Mouse (Mus musculus): ENCODE results near the gene Cnn1. TPM values are rescaled to one million over a fixed set of nuclear protein-coding genes. Genes with fewer than 3 reads are reported as not detected.

The Cnn1 gene
- total and polyA plus RNA-seq, 3 experiments = not detected

- H3K9me3 ChIP-seq (replicated peaks; ENCODE audit: low read length) = peaks cover 3% of the 10 kb centered on the region
- H3K27me3 ChIP-seq (replicated peaks) = no peaks in the 10 kb centered on the region
- H3K4me2 ChIP-seq (ENCODE audit: insufficient read depth, low read depth, poor library complexity, severe bottlenecking) = peak overlapping the region; percentile 65; the same call in 1 of the 2 replicates
- no peak overlapping the region for H3K4me3 ChIP-seq (replicated peaks in 1 of 3; ENCODE audit: low read depth in 2 of 3, low read length in 2 of 3, poor library complexity in 1 of 3)
- dilution Hi-C loops (cut with MboI; ENCODE audit: extremely low pct_ligation_motif_present, extremely low pct_unique_long_range_greater_than_20kb, low sequenced_read_pairs) = no loop called here
- H3K4me1 ChIP-seq (ENCODE audit: control insufficient read depth in 1 of 2, insufficient read depth in 2 of 2) = peaks cover 8 to 32% of the 10 kb centered on the region in 2 experiments; a peak in 3 of 4 replicates
- peaks cover 28 to 43% of the 10 kb centered on the region in 2 experiments for H3K36me3 ChIP-seq (replicated peaks in 1 of 2; ENCODE audit: control insufficient read depth in 1 of 2, insufficient read depth in 1 of 2, low read length in 1 of 2)
- H3K79me2 ChIP-seq (replicated peaks; ENCODE audit: control insufficient read depth, extremely low read depth, insufficient read depth, poor library complexity, severe bottlenecking) = peaks cover 16% of the 10 kb centered on the region
- TF ChIP-seq CHD1 (IDR thresholded peaks at IDR 0.05; ENCODE audit: low read depth, low read length) = no peak
- TF ChIP-seq ZNF384 (IDR thresholded peaks at IDR 0.05; ENCODE audit: low read depth, low read length) = no peak
- no peak for TF ChIP-seq SIN3A (IDR thresholded peaks at IDR 0.05; ENCODE audit: low read length)
- TF ChIP-seq IRF4 (IDR thresholded peaks at IDR 0.05; ENCODE audit: low read depth, low read length) = no peak
- no peak for TF ChIP-seq RCOR1 (conservative IDR thresholded peaks at IDR 0.05; ENCODE audit: low read depth, low read length)
- TF ChIP-seq HCFC1 (IDR thresholded peaks at IDR 0.05; ENCODE audit: low read depth, low read length) = no peak
- TF ChIP-seq PAX5 (IDR thresholded peaks at IDR 0.05; ENCODE audit: low read length) = no peak
- no peak for TF ChIP-seq BHLHE40 (IDR thresholded peaks at IDR 0.05; ENCODE audit: low read depth, low read length)
- no peak for TF ChIP-seq CTCF (conservative IDR thresholded peaks at IDR 0.05 in 1 of 2, IDR thresholded peaks at IDR 0.05 in 1 of 2; ENCODE audit: low read depth in 2 of 2, low read length in 2 of 2)
- no peak for TF ChIP-seq CHD2 (IDR thresholded peaks at IDR 0.05; ENCODE audit: low read length)
- TF ChIP-seq KAT2A (IDR thresholded peaks at IDR 0.05; ENCODE audit: insufficient replicate concordance, low read length) = no peak
- no peak for TF ChIP-seq JUN (IDR thresholded peaks at IDR 0.05; ENCODE audit: insufficient read depth, low read depth, low read length)
- no peak for TF ChIP-seq E2F4 (IDR thresholded peaks at IDR 0.05; ENCODE audit: insufficient replicate concordance, low read depth, low read length)
- no peak for TF ChIP-seq ZC3H11A (IDR thresholded peaks at IDR 0.05; ENCODE audit: low read depth, low read length)
- no peak for TF ChIP-seq MAZ (IDR thresholded peaks at IDR 0.05; ENCODE audit: low read depth, low read length)
- no peak for TF ChIP-seq USF1 (IDR thresholded peaks at IDR 0.05; ENCODE audit: low read depth, low read length)
- H3K27ac ChIP-seq (ENCODE audit: insufficient read depth, low read depth) = no peak overlapping the region
- peak overlapping the region; percentile 86; the same call in 1 of the 2 replicates for H3K9ac ChIP-seq (ENCODE audit: insufficient read depth, low read depth)
- in situ Hi-C loops (cut with MboI; ENCODE audit: low pct_ligation_motif_present, low pct_unique_long_range_greater_than_20kb, low sequenced_read_pairs) = loop anchor here (5.0 kb wide), 1 partner anchor 43 kb away; the partner anchor contains the start of genes Gm49318 and Zfp653
- DNase-seq (ENCODE audit: extremely low read depth) = no peak
Measured at GRCm38 (mm10) chr9:22115635-22116034, 16.6 kb downstream of the Cnn1 start.

DNA sequence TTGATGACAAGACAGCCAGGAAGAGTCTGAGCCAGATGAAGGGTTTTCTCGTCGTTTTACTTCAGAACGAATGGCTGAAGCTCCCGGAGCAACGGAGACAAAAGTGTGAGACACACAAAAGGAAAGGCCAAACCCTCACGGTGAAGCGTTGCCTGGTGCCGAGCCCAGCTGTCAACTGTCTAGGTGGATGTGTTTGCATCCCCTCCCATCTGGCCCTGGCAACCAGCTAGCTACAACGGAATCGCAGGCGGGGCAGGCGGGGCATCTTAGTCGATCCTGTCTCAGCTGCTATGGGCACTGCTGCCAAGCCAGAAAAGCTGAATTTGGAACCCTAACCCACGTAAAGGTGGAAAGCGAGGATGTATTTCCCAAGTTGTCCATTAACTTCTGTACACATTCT, 17.1 kb downstream of the Cnn1 start:
- Histone ChIP-seq H3K4me1 (ENCODE audit: control insufficient read depth in 1 of 2, insufficient read depth in 2 of 2) (peaks cover 8 to 34% of the 10 kb centered on the region in 2 experiments; a peak in 3 of 4 replicates), H3K36me3 (replicated peaks in 1 of 2; ENCODE audit: control insufficient read depth in 1 of 2, insufficient read depth in 1 of 2, low read length in 1 of 2) (peaks cover 28 to 39% of the 10 kb centered on the region in 2 experiments), H3K4me2 (ENCODE audit: insufficient read depth, low read depth, poor library complexity, severe bottlenecking) (peak overlapping the region; percentile 65), H3K27ac (ENCODE audit: insufficient read depth, low read depth) (no peak overlapping the region), H3K4me3 (replicated peaks in 1 of 3; ENCODE audit: low read depth in 2 of 3, low read length in 2 of 3, poor library complexity in 1 of 3) (peak overlapping the region; percentile 80 to 89 (median 85)), H3K9me3 (replicated peaks; ENCODE audit: low read length) (peaks cover 3% of the 10 kb centered on the region), H3K9ac (ENCODE audit: insufficient read depth, low read depth) (peak overlapping the region; percentile 86), H3K79me2 (replicated peaks; ENCODE audit: control insufficient read depth, extremely low read depth, insufficient read depth, poor library complexity, severe bottlenecking) (peaks cover 16% of the 10 kb centered on the region), H3K27me3 (replicated peaks) (no peaks in the 10 kb centered on the region)
- dilution Hi-C loops (cut with MboI; ENCODE audit: extremely low pct_ligation_motif_present, extremely low pct_unique_long_range_greater_than_20kb, low sequenced_read_pairs) (no loop called here), in situ Hi-C loops (cut with MboI; ENCODE audit: low pct_ligation_motif_present, low pct_unique_long_range_greater_than_20kb, low sequenced_read_pairs) (loop anchor here (5.0 kb wide), 1 partner anchor 44 kb away; the partner anchor contains the start of genes Gm49318 and Zfp653)
- DNase-seq (ENCODE audit: extremely low read depth) = no peak
- TF ChIP-seq HCFC1 (IDR thresholded peaks at IDR 0.05; ENCODE audit: low read depth, low read length) (no peak), PAX5 (IDR thresholded peaks at IDR 0.05; ENCODE audit: low read length) (no peak), KAT2A (IDR thresholded peaks at IDR 0.05; ENCODE audit: insufficient replicate concordance, low read length) (no peak), RAD21 (IDR thresholded peaks at IDR 0.05; ENCODE audit: low read depth, low read length) (no peak), ZMIZ1 (IDR thresholded peaks at IDR 0.05; ENCODE audit: low read depth, low read length) (no peak), USF1 (IDR thresholded peaks at IDR 0.05; ENCODE audit: low read depth, low read length) (no peak), ELF1 (IDR thresholded peaks at IDR 0.05; ENCODE audit: low read depth, low read length) (no peak), MAFK (IDR thresholded peaks at IDR 0.05; ENCODE audit: insufficient replicate concordance, low read length) (no peak), ZC3H11A (IDR thresholded peaks at IDR 0.05; ENCODE audit: low read depth, low read length) (no peak), E2F4 (IDR thresholded peaks at IDR 0.05; ENCODE audit: insufficient replicate concordance, low read depth, low read length) (no peak), TCF12 (IDR thresholded peaks at IDR 0.05; ENCODE audit: low read depth, low read length) (no peak), MXI1 (IDR thresholded peaks at IDR 0.05; ENCODE audit: low read depth, low read length) (no peak), NELFE (IDR thresholded peaks at IDR 0.05; ENCODE audit: low read depth, low read length) (no peak), CTCF (conservative IDR thresholded peaks at IDR 0.05 in 1 of 2, IDR thresholded peaks at IDR 0.05 in 1 of 2; ENCODE audit: low read depth in 2 of 2, low read length in 2 of 2) (no peak), MAX (IDR thresholded peaks at IDR 0.05; ENCODE audit: low read length) (no peak), MEF2A (IDR thresholded peaks at IDR 0.05; ENCODE audit: borderline replicate concordance, low read depth, low read length) (no peak), IRF4 (IDR thresholded peaks at IDR 0.05; ENCODE audit: low read depth, low read length) (no peak), POLR2AphosphoS2 (IDR thresholded peaks at IDR 0.05; ENCODE audit: low read depth, low read length) (no peak)

All from CH12.LX (cell line).